Mouse (Mus musculus): ENCODE measurements around the gene Pacrg. TPM values are rescaled to one million over a fixed set of nuclear protein-coding genes. Genes with fewer than 3 reads are reported as not detected.

Pacrg gene
- total RNA-seq, 1 experiment from 2014 or later, result not detected

- ATAC-seq (replicated peaks; ENCODE audit: low read depth, poor library complexity, severe bottlenecking), result no peak
These were observed 211.9 kb downstream of the Pacrg start for GRCm38 (mm10) chr17:10628240-10628639.

DNA sequence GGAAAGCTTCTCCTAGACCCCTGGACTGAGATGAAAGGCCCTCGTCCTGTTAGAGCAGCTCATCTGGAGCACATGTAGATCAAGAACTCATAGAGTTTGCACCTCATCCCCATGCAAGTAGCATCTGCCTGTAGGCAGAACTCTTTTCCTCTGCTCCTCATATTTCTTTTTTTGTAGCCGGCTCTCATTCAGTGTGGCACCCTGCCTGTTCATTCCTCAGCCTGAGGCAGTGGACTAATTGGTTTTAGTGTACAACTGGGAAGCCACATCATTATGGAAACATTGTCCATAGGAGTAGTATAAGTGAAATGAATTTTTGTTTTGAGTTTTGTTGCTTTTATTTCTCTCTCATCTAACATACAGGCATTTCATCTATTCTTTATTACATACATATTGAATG lies 212.6 kb downstream of the Pacrg start:
- ATAC-seq (replicated peaks; ENCODE audit: low read depth, poor library complexity, severe bottlenecking), result no peak

DNA sequence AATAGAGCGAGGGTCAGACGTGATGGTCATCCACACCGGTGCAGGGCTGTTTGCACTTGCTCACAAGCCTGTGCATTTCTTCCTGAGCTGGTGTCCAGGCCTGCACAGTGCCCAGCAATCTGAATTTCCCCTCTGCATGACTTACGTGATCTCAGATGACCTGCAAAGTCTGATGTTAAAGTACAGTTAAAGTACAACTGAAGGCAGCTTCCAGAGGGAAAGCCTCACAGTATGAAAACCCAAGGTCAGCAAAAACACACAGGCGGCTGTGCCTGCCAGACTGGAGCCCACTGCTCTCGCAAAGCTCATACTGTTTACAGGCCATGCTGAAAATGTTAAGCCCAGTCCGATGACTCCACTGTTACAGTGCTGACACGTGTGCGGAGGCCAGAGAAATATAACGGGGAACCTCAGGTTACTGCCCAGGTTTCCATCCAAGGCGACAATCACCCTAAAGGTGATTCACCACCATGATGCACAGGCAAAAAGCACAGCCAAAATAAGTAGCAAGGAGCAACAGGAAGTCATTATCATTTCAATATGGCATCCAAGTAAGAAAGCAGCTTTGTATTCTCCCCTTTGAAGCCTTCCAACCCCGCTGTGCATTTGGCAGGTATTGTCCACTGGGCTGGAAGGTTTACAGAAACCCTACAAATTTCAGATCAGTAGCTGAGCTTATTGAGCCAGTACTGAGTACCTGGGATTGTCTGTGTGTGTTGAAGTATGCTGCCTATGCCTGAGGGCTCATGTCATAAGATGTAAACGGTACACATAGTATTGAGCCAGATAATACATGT lies 213.6 kb downstream of the Pacrg start:
- no peak for ATAC-seq (replicated peaks; ENCODE audit: low read depth, poor library complexity, severe bottlenecking)

DNA sequence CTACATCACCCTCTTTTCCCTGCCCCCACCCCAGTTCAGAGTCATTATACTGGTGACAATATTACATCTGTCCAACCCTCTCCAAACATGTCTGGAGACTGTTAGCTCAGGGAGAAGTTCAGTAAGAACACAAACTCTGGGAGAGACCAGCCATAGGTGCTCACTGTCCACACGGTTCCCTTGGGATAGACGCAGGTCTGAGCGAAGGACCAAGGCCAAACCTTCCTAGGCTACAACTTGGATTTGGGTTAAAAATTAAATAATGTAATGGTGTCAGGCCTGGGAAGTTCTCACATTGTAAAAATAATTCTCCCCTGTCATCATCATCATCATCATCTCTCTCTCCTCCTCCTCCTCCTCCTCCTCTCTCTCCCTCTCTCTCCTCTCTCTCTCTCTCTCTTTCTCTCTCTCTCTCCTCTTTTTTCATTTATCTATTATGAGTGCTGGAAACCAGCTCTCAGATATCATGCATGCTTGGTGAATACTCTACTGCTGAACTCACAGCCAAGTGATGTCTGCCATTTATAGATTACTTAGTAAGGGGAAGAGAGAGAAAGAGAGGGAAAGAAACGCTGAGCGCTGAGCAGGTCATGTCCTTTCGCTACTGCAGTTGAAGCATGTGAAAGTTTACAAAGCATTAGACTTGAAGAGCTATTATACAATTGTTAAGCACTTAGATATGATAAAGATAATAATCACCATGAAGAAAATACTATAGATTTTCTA lies 215.2 kb downstream of the Pacrg start:
- no peak for ATAC-seq (replicated peaks; ENCODE audit: low read depth, poor library complexity, severe bottlenecking)

GRCm38 (mm10) chr17:10620621-10621020 lies 219.5 kb downstream of the Pacrg start:
- no peak for ATAC-seq (replicated peaks; ENCODE audit: low read depth, poor library complexity, severe bottlenecking)

DNA sequence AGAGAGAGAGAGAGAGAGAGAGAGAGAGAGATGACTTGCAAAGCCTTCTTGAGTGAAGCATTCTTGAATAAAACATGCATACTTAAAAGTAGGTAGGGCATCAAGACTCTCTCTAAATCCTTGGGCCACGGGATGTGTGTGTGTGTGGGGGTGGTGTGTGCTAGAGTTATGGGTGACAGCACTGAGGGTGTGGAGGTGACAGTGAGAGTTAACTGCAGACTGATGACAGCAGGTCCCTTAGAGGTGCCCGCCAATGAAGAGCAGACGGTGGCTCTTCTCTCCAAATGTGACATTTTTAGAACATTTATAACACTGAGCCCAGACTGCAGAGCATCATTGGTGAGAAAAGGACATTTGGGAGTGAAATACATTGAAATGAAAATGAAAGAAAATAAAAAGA lies 220.2 kb downstream of the Pacrg start:
- no peak for ATAC-seq (replicated peaks; ENCODE audit: low read depth, poor library complexity, severe bottlenecking)

DNA sequence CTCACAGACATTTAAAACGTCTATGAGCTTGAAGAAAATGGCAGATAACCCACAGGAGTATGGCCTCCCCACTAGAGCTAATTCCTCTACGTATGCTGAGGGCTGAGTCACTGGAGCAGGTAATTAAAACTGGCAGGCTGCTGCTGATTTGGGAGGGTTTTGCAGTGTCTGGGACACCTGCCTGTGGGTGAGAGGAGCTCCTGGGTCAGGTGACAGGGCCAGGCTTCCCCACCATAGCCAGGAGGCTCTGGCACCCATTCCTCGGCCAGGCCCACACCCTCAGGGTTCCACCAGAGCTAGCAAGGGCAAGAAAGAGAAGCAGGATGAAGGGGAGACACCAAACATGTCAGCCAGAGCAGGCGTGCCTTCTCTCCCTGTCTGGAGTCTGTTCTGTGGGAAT lies 222.5 kb downstream of the Pacrg start:
- no peak for ATAC-seq (replicated peaks; ENCODE audit: low read depth, poor library complexity, severe bottlenecking)

- no peak for ATAC-seq (replicated peaks; ENCODE audit: low read depth, poor library complexity, severe bottlenecking)
These were observed 224.5 kb downstream of the Pacrg start for GRCm38 (mm10) chr17:10615611-10616010.

GRCm38 (mm10) chr17:10614696-10615095 lies 225.4 kb downstream of the Pacrg start:
- no peak for ATAC-seq (replicated peaks; ENCODE audit: low read depth, poor library complexity, severe bottlenecking)

DNA sequence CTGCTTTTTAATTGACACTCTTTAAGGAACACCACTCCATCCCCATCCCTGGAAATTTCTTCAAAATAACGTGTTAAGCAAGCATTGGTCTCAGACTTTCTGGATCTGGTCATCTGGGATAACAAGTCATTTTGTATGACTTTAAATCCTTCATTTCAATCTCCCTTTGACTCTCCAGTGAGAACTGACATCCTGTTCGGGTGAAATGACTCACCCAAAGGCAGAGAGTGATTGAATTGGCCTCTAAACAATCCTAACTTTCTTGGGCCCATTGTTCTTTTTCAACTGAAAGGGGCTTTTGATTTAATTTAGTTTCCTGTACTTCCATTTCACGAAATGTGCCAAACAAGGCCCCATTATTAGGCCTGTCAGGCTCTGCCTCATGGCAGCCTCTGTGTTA lies 228.5 kb downstream of the Pacrg start:
- ATAC-seq (replicated peaks; ENCODE audit: low read depth, poor library complexity, severe bottlenecking), result no peak

GRCm38 (mm10) chr17:10608146-10608545 lies 232.0 kb downstream of the Pacrg start:
- ATAC-seq (replicated peaks; ENCODE audit: low read depth, poor library complexity, severe bottlenecking), result no peak

DNA sequence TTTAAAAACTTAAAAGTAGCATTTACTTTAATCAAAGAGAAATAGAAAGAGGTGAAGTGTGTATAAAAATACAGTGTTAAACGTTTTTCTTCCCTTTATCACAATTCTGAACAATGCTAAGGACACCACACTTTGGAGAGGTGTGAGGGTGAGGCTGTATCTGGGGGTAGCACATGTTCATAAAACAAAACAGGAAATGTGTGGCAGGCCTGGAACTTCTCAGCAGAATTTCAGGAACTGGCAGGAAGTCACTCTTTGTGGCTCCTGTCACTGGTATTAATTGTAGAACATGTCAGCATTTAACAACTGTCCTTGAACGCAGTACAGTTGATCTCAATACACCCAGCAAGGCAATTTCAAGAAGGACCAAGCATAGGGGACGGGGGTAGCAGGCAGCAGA lies 234.0 kb downstream of the Pacrg start:
- peak; percentile 85 for ATAC-seq (replicated peaks; ENCODE audit: low read depth, poor library complexity, severe bottlenecking)

DNA sequence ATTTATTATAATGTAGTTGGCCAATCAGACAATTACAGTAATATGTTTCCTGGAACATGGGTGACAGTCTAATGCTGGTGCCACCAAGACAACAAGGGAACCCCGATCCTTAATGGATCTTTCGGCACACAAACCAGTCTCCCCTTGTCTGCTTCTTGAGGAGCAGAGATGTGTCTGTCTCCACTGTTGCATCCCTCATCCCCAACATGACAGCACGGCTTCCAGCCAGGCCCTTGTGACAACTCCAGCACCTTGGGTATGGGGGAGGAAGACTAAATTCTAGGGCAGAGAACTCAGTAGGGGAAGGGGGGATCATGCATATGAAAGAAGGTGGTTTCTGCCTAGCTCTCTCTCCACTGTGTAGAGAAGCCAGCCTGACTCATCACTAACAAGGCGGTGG lies 242.4 kb downstream of the Pacrg start:
- peak; percentile 36; the same call in 1 of the 2 replicates for ATAC-seq (replicated peaks; ENCODE audit: low read depth, poor library complexity, severe bottlenecking)

- ATAC-seq (replicated peaks; ENCODE audit: low read depth, poor library complexity, severe bottlenecking), result no peak
These were observed 250.5 kb downstream of the Pacrg start for GRCm38 (mm10) chr17:10589604-10590003.

DNA sequence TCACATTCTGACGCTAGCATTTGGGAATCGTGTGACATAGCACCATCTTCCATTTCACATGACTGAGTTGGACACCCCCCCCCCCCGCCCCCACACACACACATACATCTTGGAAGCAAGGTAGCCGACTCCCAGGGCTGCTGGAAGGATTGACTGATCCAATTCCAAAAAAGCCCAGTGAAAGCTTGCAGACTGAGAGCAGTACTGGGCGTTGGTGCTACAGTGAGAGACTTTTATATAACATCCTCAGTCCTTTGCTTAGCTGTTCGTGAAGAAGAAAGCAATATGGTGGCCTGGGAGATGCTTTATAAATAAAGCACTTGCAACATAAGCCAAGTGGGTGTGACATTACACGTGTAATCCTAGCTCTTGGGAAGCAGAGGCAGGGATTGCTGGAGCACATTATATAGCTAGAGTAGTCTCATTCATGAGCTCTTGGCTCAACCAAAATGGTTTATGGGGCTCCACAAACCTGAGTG lies 251.2 kb downstream of the Pacrg start:
- ATAC-seq (replicated peaks; ENCODE audit: low read depth, poor library complexity, severe bottlenecking), result no peak

GRCm38 (mm10) chr17:10583301-10583700 lies 256.8 kb downstream of the Pacrg start:
- ATAC-seq (replicated peaks; ENCODE audit: low read depth, poor library complexity, severe bottlenecking), result no peak

GRCm38 (mm10) chr17:10575306-10575705 lies 264.8 kb downstream of the Pacrg start:
- no peak for ATAC-seq (replicated peaks; ENCODE audit: low read depth, poor library complexity, severe bottlenecking)

DNA sequence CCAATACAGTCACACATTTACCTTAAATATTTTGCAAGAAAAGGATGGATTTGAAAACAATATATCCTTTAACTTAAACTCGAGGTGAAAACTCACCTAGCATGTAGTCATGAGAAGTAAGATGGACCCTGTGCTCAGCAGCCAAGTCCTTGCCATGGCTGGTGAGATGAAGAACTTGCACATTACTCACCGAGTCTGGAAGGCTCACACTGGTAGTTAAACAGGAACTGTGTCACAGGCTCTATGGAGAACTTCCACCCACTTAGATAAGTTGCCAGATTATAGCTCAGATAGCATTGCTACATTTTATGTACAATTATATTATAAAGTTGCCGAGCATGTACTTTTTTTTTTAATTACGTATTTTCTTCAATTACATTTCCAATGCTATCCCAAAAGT lies 267.7 kb downstream of the Pacrg start:
- no peak for ATAC-seq (replicated peaks; ENCODE audit: low read depth, poor library complexity, severe bottlenecking)

GRCm38 (mm10) chr17:10569270-10569669 lies 270.8 kb downstream of the Pacrg start:
- ATAC-seq (replicated peaks; ENCODE audit: low read depth, poor library complexity, severe bottlenecking), result no peak

DNA sequence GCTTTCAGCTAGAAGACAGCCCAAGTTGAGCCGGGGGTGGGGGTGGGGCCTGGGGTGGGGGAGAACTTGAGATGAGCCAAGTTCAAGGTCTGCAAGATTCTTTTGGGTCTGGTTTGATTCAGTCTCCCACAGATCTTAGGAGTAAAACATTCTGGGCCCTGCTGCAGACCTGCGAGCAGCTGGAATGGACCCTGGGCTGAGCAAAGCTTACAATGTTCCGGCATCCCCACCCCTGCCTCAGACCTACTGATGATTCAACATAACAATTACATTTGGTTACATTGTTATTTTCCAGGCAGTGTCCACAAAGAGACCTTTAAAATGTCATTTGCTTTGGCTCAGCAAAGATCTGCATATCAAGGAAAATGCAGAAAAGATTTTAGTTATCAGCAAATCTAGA lies 272.7 kb downstream of the Pacrg start:
- no peak for ATAC-seq (replicated peaks; ENCODE audit: low read depth, poor library complexity, severe bottlenecking)

DNA sequence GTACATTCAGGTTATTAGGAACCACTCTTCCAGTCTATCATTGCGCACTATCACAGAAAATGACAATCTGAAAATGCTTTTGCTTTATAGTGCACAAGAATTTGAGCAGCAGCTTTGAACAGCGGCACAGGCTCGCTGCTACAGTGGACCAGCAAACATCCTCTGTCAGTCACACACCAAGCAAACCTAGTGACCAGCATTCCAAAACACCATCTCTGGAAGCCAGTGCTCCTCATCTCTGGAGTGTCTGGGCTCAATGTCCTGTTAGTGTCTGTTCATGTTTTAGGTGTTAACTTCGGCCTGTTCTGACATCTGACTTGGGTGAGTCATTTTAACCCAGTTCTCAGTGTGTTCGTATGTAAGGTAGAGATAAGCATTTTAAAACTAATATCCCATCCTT lies 275.9 kb downstream of the Pacrg start:
- no peak for ATAC-seq (replicated peaks; ENCODE audit: low read depth, poor library complexity, severe bottlenecking)
